Mouse (Mus musculus): ENCODE results near the gene Kndc1. TPM values are rescaled to one million over a fixed set of nuclear protein-coding genes. Genes with fewer than 3 reads are reported as not detected.

Gene Kndc1
- polyA plus RNA-seq (2015; fragmentation: Nextera tagmentation; extraction: Ambion mirVana): 0.08 and 0.23 TPM in 2 replicates

DNA sequence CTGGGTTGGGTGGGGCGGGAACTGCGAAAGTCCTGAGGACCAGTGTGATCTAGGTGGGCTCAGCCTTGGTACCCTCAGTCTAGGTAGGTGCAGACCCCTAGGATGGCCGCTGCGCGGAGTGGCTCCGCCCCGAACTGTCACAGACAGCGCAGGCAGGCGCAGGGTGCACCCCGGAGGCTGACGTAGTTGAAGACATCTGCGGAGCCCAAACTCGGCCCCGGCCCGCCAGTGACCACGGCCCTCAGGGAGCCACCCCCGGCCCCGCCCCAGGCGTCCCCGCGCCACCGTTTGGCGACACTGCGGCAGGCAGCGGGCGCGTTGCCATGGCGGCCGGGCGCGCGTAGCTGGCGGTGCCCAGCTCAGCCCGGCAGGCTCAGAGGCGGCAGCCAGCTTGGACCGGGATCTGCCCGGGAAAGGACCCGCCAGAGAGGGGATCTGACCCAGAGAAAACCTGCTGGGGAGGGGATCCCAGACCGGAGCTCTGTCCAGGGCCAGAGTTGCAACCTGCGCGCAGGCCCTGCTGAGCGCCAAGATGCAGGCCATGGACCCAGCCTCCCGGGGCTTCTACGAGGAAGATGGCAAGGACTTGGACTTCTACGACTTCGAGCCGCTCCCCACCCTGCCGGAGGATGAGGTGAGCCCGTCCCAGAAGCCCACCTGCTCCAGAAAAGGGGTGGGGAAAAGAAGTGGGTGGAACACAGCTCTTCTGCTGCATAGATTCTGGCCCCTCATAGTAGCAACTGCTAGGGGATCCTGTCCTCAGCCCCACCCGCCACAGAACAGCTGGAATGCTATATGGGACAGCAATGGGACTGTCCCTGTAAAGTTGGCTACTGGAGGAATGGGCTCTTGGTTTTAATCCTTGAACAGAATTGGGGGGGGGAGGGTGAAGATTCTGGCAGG, at the start of gene Kndc1:
Gene Kndc1 (plus strand): TSS at position 42 of the 903 bp plus-strand sequence.
- no peak for ATAC-seq
- under 1% methylated on average over 48 of the region's 50 CpGs for WGBS
- peaks cover 31% of the 10 kb centered on the region for H3K27me3 ChIP-seq (replicated peaks; ENCODE audit: control insufficient read depth, insufficient read depth, low read length)

DNA sequence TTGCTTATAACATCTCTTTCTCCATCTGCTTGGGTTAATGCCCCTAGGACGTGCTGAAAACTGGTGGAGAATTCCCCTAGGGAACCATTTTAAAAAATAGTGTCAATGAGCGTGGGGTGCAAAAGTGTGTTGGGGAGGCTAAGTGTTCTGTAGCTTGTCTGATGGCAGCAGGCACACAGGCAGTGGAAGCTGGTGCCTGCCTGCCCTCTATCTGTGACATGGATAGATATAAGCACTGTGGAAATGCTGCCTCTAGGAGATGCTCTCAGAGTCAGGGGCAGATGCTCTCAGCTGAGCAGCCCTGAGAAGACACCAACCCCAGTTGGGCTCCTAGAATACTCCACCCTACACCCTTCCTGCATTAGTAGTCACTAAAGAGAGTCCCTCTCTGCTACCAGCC, 49.4 kb upstream of the Kndc1 start:
- ATAC-seq: no peak
- WGBS: 86% methylated on average over 2 of the region's 2 CpGs
- TF ChIP-seq CTCF (IDR thresholded peaks at IDR 0.05; ENCODE audit: low read depth): no peak
- H3K27ac ChIP-seq (ENCODE audit: low read depth, low read length): no peak overlapping the region
- no peak overlapping the region for H3K9ac ChIP-seq (ENCODE audit: low read depth, low read length)
- H3K36me3 ChIP-seq (ENCODE audit: control insufficient read depth, insufficient read depth): no peaks in the 10 kb centered on the region
- H3K27me3 ChIP-seq (replicated peaks; ENCODE audit: control insufficient read depth, insufficient read depth, low read length): no peaks in the 10 kb centered on the region
- H3K4me1 ChIP-seq (replicated peaks; ENCODE audit: control insufficient read depth, insufficient read depth, low read length): no peaks in the 10 kb centered on the region
- H3K9me3 ChIP-seq (ENCODE audit: control insufficient read depth): no peaks in the 10 kb centered on the region
- H3K4me3 ChIP-seq (ENCODE audit: low read depth, low read length): no peak overlapping the region
- H3K4me2 ChIP-seq (replicated peaks; ENCODE audit: low read depth): no peak overlapping the region

More for the DNA sequence above, at the start of gene Kndc1:
- Histone ChIP-seq H3K4me1 (replicated peaks; ENCODE audit: control insufficient read depth, insufficient read depth, low read length) (no peaks in the 10 kb centered on the region), H3K9ac (ENCODE audit: low read depth, low read length) (no peak within 1 kb of the TSS), H3K4me2 (replicated peaks; ENCODE audit: low read depth) (peak within 1 kb of the TSS; percentile 54), H3K36me3 (ENCODE audit: control insufficient read depth, insufficient read depth) (no peaks in the 10 kb centered on the region), H3K27ac (ENCODE audit: low read depth, low read length) (no peak within 1 kb of the TSS), H3K9me3 (ENCODE audit: control insufficient read depth) (no peaks in the 10 kb centered on the region), H3K4me3 (ENCODE audit: low read depth, low read length) (peak within 1 kb of the TSS; percentile 20)
- TF ChIP-seq CTCF (IDR thresholded peaks at IDR 0.05; ENCODE audit: low read depth): no peak

DNA sequence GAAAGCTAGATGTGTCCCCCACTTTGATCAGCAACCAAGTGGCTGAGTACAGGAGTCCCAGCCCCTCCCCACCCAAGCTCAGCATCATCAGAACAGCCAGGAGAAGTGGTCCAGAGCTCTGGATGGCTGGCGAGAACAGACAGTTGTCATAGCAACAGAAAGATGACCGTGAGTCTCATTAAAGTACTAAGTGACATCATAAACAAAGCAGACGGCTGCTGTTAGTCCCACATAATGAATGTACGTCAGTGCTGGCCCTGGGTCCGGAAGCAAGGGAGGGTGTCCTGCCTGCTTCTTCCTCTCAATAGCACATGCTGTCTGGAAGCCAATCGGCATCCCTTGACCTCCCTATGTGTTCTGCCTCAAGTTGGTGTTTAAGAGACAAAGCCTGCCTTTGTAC, 44.3 kb upstream of the Kndc1 start:
- no peak overlapping the region for H3K27ac ChIP-seq (ENCODE audit: low read depth, low read length)
- no peaks in the 10 kb centered on the region for H3K27me3 ChIP-seq (replicated peaks; ENCODE audit: control insufficient read depth, insufficient read depth, low read length)
- no peak for TF ChIP-seq CTCF (IDR thresholded peaks at IDR 0.05; ENCODE audit: low read depth)
- H3K4me3 ChIP-seq (ENCODE audit: low read depth, low read length): no peak overlapping the region
- WGBS: 34% methylated on average over 6 of the region's 6 CpGs
- H3K36me3 ChIP-seq (ENCODE audit: control insufficient read depth, insufficient read depth): no peaks in the 10 kb centered on the region
- no peak overlapping the region for H3K9ac ChIP-seq (ENCODE audit: low read depth, low read length)
- no peak overlapping the region for H3K4me2 ChIP-seq (replicated peaks; ENCODE audit: low read depth)
- no peak for ATAC-seq
- no peaks in the 10 kb centered on the region for H3K9me3 ChIP-seq (ENCODE audit: control insufficient read depth)
- H3K4me1 ChIP-seq (replicated peaks; ENCODE audit: control insufficient read depth, insufficient read depth, low read length): no peaks in the 10 kb centered on the region

DNA sequence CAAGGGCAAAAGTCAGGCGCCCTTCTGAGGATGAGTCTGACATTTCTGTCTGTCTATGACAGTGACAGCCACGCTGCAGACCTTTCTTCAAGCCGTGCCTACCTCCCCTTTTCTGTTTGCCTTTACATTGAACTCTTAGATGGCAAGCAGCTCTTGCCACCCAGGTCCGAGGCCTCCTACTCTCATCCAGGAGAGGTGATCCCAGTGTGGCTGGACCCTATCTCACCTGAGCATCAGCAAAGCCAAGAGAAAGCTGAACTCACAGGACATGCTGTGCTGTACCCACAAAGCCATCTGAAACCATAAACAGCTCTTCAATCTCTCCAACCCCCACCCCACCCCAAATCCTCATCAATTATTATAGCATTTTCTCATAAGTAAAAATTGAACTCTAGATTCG, 43.8 kb upstream of the Kndc1 start:
- ATAC-seq: no peak
- no peak for TF ChIP-seq CTCF (IDR thresholded peaks at IDR 0.05; ENCODE audit: low read depth)
- H3K4me2 ChIP-seq (replicated peaks; ENCODE audit: low read depth): no peak overlapping the region
- H3K27me3 ChIP-seq (replicated peaks; ENCODE audit: control insufficient read depth, insufficient read depth, low read length): no peaks in the 10 kb centered on the region
- 67% methylated on average over 5 of the region's 5 CpGs for WGBS
- H3K4me3 ChIP-seq (ENCODE audit: low read depth, low read length): no peak overlapping the region
- H3K4me1 ChIP-seq (replicated peaks; ENCODE audit: control insufficient read depth, insufficient read depth, low read length): no peaks in the 10 kb centered on the region
- no peak overlapping the region for H3K27ac ChIP-seq (ENCODE audit: low read depth, low read length)
- H3K9ac ChIP-seq (ENCODE audit: low read depth, low read length): no peak overlapping the region
- H3K9me3 ChIP-seq (ENCODE audit: control insufficient read depth): no peaks in the 10 kb centered on the region
- no peaks in the 10 kb centered on the region for H3K36me3 ChIP-seq (ENCODE audit: control insufficient read depth, insufficient read depth)

DNA sequence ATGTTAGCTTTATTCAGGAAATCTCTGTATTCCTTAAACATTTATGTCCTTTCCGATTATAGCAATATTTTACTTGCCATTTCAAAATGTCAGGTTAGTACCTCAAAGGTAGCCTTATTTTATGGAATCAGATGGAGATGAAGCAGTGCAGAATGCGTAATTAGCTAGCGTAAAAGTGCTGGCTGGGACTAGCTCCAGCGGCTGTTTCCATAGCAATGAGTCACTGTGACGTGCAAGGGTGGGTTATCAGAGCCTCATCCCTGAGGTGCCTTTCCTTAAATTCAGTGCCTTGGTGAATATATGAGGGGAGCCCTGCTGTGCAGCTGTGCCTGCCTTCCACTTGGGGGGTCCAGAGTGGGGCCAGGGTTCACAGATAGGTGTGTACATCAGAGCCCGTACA, 43.4 kb upstream of the Kndc1 start:
- TF ChIP-seq CTCF (IDR thresholded peaks at IDR 0.05; ENCODE audit: low read depth): no peak
- WGBS: 50% methylated on average over 6 of the region's 6 CpGs
- no peaks in the 10 kb centered on the region for H3K9me3 ChIP-seq (ENCODE audit: control insufficient read depth)
- no peak overlapping the region for H3K9ac ChIP-seq (ENCODE audit: low read depth, low read length)
- ATAC-seq: no peak
- H3K27ac ChIP-seq (ENCODE audit: low read depth, low read length): no peak overlapping the region
- no peaks in the 10 kb centered on the region for H3K4me1 ChIP-seq (replicated peaks; ENCODE audit: control insufficient read depth, insufficient read depth, low read length)
- H3K4me3 ChIP-seq (ENCODE audit: low read depth, low read length): no peak overlapping the region
- no peaks in the 10 kb centered on the region for H3K27me3 ChIP-seq (replicated peaks; ENCODE audit: control insufficient read depth, insufficient read depth, low read length)
- no peak overlapping the region for H3K4me2 ChIP-seq (replicated peaks; ENCODE audit: low read depth)
- no peaks in the 10 kb centered on the region for H3K36me3 ChIP-seq (ENCODE audit: control insufficient read depth, insufficient read depth)

DNA sequence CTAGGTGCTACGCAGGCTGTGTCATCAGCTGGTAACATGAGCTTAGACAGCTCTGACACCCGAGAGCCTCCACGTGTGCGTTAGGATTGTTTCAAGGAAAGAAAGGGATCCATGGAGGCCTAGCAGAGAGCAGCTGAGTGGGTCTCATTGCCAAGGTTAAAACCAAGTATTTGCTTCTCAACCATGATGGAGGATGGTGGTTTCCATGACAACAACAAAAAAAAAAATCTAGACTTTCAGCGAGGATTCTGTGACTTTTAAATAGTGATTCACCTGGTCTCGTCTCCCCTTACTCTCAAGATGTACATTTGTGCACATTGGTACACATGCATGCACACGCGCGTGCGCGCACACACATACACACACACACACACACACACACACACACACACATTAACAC, 39.2 kb upstream of the Kndc1 start:
- H3K9ac ChIP-seq (ENCODE audit: low read depth, low read length): no peak overlapping the region
- WGBS: 83% methylated on average over 11 of the region's 11 CpGs
- no peaks in the 10 kb centered on the region for H3K27me3 ChIP-seq (replicated peaks; ENCODE audit: control insufficient read depth, insufficient read depth, low read length)
- H3K4me3 ChIP-seq (ENCODE audit: low read depth, low read length): no peak overlapping the region
- H3K9me3 ChIP-seq (ENCODE audit: control insufficient read depth): no peaks in the 10 kb centered on the region
- H3K4me2 ChIP-seq (replicated peaks; ENCODE audit: low read depth): no peak overlapping the region
- no peak for ATAC-seq
- H3K36me3 ChIP-seq (ENCODE audit: control insufficient read depth, insufficient read depth): no peaks in the 10 kb centered on the region
- no peaks in the 10 kb centered on the region for H3K4me1 ChIP-seq (replicated peaks; ENCODE audit: control insufficient read depth, insufficient read depth, low read length)
- TF ChIP-seq CTCF (IDR thresholded peaks at IDR 0.05; ENCODE audit: low read depth): no peak
- no peak overlapping the region for H3K27ac ChIP-seq (ENCODE audit: low read depth, low read length)
